Mouse (Mus musculus) ES-CJ7 (cell line): Measurements from ENCODE around the gene Ccar1.
A peak's percentile ranks its signal among the peaks of the same experiment; 100 is the strongest.
"Not testable (repeated sequence)": the region's sequence is repeated elsewhere in the genome, so short reads cannot be mapped to it uniquely, and the experiment has no call there.

Experiments used
- DNase-seq: peaks from one replicate; pipeline ENCODE4 v3.0.0; 2011; ENCODE audit warnings: low read depth, low spot score

Gene Ccar1

GRCm38 (mm10) chr10:62725771-62726687 is 66.1 kb downstream of the Ccar1 start, which contains the start of gene Stox1:
Gene Stox1 (minus strand): TSS chr10:62726128.
- peak; percentile 36 for DNase-seq

GRCm38 (mm10) chr10:62724936-62725335 is 67.2 kb downstream of the Ccar1 start:
- no peak for DNase-seq

- DNase-seq = no peak
Observed at GRCm38 (mm10) chr10:62722701-62723100, 69.4 kb downstream of the Ccar1 start.

- not testable (repeated sequence) for DNase-seq
Observed at GRCm38 (mm10) chr10:62720574-62720973, 71.5 kb downstream of the Ccar1 start.

GRCm38 (mm10) chr10:62713457-62713856 is 78.6 kb downstream of the Ccar1 start:
- DNase-seq = no peak

GRCm38 (mm10) chr10:62703579-62703978 is 88.5 kb downstream of the Ccar1 start:
- DNase-seq = no peak

- no peak for DNase-seq
Observed at GRCm38 (mm10) chr10:62702436-62702835, 89.7 kb downstream of the Ccar1 start.
